Mouse (Mus musculus): ENCODE results near the gene Fxyd1.

Gene Fxyd1
- long read RNA-seq, experiment 1, transcript Fxyd1-212 (8 exons, 568 nt): major isoform, 38 of 51 reads
- long read RNA-seq, experiment 1, partial matches to known transcripts: 3 of 51 reads
- long read RNA-seq, experiment 1, other reads (novel, unspliced or antisense): 5 of 51 reads
- long read RNA-seq, experiment 2, transcript Fxyd1-212 (8 exons, 568 nt): major isoform, 43 of 55 reads
- long read RNA-seq, experiment 2, transcript Fxyd1-203 (8 exons, 492 nt): minor isoform, 5 of 55 reads
- long read RNA-seq, experiment 2, partial matches to known transcripts: 4 of 55 reads
- long read RNA-seq, experiment 2, other reads (novel, unspliced or antisense): 2 of 55 reads

DNA sequence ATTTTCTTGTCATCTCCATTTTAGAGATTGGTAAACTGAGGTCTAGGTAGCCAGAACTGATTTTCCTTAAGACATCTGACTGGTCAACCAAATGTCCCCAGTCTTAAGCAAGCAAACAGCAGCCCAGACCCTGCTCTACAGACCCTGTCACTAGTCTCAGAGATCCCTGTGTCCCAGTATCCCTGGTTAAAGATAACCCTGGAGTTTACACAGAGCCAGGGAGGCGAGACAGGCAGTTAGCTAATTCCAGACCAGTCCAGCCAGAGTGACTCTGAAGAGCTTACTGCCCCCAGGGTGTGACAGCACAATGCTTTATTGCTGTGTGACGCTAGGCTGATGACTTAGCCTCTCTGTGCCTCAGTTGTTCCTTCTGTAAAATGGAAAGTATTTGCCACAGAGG is at the start of gene Fxyd1:
Gene Fxyd1, minus strand, starts transcription at position 129 of the 400 bp plus-strand sequence.
- intact Hi-C loops (cut with DNase I): loop anchor here (5.0 kb wide), 1 partner anchor 40 kb away; no protein-coding TSS in a partner anchor

DNA sequence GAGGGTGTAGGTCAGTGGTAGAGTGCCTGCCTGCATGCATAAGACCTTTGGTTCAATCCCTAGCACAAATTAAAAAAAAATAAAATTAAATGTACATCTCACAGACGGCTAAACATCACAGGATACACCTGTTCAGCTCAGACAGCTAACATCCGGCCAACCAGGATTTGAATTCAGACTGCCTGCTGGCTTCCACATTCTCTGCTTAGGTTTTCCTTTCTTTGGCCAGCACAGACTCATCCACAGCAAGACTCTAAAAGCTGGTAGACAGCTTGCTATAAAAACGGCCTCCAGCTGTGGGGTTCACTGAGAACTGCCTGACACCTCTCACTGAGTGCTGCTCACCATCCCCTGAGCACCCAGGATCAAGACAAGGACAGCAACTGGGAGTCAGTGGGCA is 49.2 kb upstream of the Fxyd1 start:
- intact Hi-C loops (cut with DNase I): no loop called here

DNA sequence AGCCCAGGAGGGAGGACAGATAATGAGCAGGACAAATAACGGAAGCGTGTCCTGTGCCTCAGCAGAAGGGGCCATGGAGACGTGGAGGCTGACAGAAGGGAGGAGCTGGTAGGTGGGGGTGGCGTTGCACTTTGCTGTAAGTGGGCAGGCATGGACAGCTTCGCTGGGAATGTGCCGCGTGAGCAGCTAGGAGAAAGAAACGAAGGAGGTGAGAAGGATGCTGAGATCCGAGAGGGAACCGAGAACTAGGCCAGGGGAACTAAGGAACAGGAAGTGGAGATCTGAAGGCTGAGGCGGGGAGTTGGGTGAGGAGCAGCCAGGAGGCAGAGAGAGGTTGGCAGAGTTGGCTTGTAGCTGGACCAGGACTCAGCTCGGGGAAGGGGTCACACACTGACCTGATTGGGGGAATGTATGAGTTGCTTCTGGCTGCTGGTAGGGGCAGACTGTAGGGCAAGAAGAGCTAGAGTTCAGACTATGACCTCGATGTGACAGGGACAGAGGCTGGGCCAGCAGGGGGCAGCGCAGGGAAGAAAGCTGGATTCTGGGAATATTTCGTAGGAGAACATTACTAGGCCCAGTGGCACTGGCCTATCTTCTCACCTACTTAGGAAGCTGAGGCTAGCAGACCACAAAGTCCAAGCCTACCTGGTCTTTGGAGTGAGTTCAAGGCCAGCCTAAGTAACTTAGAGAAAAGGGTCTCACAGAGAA is 48.2 kb upstream of the Fxyd1 start:
- intact Hi-C loops (cut with DNase I): loop anchor here (2.0 kb wide), 1 partner anchor 72 kb away; no protein-coding TSS in a partner anchor

DNA sequence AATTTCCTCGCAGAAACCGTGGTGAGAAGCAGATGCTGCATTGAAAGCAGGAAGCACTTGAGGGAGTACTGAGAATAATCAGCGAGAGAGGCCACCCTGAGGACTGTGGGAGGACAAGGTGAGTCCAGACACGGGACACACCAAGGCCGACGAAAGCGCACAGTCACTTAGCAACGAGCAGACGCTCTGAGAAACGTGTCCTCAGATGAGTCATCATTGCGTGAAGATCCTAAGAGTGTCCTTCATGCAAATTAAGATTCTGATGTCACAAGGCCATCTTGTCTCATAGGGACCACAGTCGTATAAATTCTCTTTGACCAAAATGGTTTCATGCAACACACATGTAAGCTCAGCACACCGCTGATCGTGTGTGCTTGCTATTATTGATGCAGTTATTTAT is 43.8 kb upstream of the Fxyd1 start:
- intact Hi-C loops (cut with DNase I): loop anchor here (5.0 kb wide), 2 partner anchors 37 to 62 kb away; no protein-coding TSS in a partner anchor

DNA sequence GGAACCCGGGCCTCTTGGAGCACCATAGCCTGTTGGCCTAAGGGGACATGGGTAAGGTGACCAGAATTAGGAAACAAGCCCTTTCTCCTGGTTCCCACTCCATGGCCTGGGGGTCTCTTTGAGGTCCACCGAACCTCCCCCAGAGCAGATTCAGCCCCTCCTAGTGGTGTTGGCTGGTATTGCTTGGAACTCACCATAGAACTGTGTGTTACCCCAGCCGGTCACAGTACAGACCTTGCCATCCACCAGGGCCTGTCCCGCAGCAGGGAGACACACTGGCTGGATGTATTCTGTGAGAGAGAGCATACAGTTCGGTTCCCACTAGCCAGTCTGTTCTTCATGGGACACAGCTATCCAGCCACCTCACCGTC is 42.6 kb upstream of the Fxyd1 start:
- intact Hi-C loops (cut with DNase I): loop anchor here (5.0 kb wide), 1 partner anchor 42 kb away; the partner anchor contains the start of genes Fxyd1 and Lgi4

DNA sequence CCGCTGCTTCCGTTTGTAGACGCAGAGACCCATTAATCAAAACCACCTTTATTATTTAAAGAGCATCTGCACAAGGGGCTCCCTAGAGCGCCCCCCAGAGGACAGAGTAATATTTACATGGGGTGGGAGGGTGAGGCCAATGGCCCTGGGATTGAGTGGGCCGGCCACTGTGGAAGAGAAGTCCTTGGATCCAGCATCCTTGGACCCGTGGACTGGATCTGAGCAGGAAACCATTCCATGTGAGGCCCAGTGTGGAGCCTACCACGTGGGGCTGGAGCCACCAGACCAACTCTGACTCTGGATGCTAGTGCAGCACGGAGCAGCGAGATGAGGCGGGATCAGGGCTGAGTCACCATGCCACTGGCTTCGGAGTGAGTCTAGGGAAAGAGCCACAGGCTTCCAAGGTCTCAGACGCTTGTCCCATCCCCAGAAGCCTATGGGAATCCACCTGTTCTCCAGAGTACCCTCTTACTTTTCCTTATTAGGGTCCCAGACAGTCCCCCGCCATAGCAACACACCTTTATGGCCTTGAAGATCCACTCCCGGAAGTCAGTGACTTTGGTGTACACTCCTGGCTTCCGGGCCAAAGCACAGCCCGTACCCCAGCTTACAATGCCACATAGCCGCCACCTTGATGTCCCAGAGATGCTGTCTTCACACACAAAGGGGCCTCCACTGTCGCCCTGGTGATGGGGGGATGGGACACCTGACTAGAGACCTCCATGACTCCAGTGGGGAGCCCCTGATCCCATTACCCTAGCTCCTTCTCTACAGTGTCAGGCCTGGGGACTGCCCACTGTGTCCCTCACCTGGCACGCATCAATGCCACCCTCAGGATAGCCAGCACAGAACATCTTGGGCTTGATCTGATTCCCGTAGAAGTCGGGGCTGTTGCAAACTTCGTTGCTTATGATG is 42.0 kb upstream of the Fxyd1 start:
- intact Hi-C loops (cut with DNase I): loop anchor here (5.0 kb wide), 1 partner anchor 42 kb away; the partner anchor contains the start of genes Fxyd1 and Lgi4

DNA sequence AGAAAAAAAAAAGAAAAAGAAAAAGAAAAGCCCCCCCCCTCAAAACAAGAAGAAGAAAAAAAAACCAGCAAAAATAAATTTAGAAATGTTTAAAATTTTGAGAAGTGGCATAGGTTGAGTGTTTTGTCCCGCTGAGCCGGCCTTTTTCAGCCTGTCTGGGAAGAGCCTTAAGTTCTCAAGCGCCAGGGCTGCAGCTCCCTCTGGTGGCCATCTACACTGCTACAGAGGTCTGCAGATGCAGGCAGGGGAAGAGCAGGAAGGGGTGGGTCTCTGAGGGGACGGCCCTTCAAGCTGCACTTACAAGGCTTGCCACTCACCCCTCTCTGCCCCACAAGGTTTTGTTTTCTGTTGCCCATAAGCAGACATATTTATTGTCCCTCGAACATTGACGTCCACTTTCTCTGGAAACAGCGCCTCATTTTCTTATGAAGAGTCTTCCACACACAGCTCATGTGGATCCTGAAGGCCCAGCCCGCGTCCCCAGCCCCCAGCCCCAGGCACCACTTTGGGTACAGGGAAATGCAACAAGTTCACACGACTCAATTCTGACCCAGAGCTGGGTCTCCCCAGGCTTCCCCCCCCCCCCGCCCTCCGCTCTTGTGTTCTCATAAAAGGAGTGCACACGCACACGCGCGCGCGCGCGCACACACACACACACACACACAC is 40.7 kb upstream of the Fxyd1 start:
- intact Hi-C loops (cut with DNase I): loop anchor here (5.0 kb wide), 1 partner anchor 40 kb away; the partner anchor contains the start of genes Fxyd1 and Lgi4

DNA sequence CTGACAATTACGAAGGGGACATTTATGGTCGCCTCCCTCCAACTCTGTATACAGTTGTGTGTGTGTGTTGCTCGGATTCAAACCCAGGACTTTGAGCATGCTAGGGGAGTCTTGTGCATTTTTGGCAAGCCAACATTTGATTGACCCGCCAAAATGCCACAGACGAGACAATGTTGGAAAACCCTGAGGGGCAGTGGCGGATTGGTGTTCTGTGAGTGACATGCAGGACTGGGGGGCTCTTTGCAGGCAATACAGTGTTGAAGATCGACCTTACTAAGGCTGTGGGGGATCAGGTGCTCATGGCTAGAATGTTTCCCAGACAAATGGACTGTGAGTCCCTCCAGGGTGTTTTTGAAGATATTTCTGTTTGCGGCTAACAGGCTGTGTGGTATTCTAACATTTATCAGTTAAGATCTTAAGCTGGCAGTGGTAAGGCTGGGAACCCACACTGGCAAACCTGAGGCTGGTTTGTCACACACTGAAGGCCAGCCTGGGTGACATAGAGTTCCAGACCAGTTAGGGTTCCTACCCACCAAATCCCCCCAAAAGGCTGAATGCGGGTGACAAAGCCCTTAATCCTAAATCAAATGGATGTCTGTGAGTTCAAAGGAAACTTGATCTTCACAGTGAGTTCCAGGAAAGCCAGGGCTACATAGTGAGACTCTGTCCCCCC is 40.0 kb upstream of the Fxyd1 start:
- intact Hi-C loops (cut with DNase I): loop anchor here (5.0 kb wide), 1 partner anchor 40 kb away; the partner anchor contains the start of genes Fxyd1 and Lgi4

DNA sequence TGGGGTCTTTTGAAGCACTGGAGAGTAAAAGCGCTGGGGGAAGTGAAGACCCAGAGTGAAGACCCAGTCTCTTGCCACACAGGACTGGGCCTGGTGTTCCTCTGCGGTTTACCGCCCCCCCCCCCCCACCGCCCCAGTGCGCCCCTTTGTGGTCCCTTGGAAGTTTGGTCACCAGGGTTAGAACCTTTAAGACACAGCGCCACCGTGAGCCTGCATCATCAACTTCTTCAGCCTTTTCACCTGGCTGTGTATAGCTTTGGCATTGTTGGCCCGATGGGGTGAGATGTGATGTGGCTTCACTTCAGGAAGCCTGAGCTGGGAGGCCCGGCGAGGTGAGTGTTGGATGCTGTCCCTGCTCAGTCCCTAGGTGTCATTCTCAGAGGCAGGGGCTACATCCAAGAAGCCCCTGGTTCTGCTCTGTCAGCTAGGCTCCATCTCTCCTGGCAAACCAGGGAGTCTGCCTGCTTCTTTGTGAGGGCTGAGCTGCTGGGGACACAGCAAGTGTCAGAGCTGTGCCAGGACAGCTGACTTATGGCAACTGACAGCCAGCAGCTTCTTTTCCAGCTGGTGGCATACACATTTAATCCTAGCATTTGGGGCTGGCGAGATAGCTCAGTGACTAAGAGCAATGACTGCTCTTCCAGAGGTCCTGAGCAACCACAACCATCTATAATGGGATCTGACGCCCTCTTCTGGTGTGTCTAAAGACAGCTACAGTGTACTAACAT is 37.9 kb upstream of the Fxyd1 start:
- intact Hi-C loops (cut with DNase I): loop anchor here (5.0 kb wide), 2 partner anchors 38 to 228 kb away; partner anchors contain the start of genes Fxyd1 and Lgi4

DNA sequence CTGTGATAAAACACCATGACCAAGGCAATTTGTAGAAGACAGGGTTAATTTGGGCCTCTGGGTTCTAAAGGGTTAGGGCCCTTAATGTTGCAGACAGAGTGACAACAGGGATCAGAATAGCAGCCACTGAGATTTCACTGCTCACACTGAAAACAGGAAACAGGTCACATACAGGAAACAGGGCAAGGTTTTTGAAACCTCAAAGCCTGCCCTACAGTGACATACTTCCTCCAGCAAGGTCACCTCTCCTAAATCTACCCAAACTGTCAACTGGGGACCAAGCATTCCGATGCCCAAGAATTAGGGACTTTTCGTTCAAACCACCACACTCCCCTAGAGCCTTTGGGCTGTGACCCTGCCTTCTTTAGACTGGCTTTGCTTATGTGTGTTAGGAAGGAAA is 32.7 kb upstream of the Fxyd1 start:
- intact Hi-C loops (cut with DNase I): loop anchor here (5.0 kb wide), 1 partner anchor 222 kb away; no protein-coding TSS in a partner anchor

DNA sequence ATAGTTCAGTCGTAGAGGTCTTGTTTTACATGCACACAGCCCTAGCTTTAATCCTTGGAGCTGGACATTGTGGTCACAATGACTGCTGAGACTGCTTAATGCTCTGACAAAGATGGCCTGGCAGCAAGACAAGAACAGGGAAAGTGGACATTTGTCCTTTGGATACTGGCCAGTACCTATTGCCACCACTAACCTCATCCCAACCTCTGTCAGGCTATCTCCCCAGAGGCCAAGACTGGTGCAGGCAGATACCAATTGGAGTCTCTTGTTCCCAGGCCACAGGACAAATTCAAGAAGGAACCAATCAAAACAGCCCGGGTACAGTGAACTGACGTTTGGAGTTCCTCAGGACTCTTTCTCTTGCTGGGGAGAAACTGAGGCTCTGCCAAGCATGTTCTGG is 31.2 kb upstream of the Fxyd1 start:
- intact Hi-C loops (cut with DNase I): no loop called here

DNA sequence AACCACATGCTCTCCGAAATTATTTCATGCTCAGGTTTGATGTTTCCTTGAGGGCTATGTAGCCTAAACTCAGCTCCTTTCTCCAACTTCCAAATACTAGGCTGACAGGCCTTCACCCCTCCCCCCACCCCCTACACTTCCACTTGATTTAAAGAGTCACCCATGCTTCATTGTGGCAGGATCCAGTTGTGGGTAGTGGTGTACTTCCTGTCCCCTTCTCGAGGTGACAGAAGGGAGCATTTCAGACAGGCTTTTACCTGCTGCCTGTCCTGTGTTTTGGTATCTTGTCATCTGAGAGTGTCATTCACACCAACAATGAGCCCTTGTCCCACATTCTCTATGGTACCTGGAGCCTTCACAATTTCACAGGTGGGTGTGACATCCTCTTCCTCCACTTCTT is 30.3 kb upstream of the Fxyd1 start:
- intact Hi-C loops (cut with DNase I): no loop called here

DNA sequence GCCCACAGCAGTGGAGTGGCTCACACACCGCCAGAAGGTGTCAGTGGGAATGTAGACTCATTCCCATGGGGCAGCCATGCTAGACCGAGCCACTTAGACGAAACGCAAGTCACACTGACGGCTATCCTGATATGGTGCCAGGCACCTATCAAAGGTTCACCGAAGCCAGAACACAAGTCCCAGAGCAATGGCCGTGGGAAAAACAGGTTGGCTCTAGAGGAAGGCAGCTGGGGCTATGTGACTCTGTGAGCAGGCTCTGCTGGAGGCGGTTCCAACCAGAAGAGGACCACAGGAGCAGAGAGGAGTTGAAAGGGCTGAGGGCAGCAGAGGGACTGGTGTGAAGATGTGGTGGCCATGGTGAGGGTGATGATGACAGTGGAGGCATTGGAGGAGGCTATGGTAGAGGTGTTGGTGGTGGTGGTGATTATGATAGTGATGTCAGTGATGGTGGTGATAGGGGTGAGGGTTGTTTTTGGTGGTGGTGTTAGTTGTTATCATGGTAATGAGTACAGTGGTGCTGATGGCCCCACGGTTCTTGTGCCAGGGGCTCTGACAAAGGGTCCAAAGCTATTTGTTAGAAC is 29.3 kb upstream of the Fxyd1 start:
- intact Hi-C loops (cut with DNase I): no loop called here

DNA sequence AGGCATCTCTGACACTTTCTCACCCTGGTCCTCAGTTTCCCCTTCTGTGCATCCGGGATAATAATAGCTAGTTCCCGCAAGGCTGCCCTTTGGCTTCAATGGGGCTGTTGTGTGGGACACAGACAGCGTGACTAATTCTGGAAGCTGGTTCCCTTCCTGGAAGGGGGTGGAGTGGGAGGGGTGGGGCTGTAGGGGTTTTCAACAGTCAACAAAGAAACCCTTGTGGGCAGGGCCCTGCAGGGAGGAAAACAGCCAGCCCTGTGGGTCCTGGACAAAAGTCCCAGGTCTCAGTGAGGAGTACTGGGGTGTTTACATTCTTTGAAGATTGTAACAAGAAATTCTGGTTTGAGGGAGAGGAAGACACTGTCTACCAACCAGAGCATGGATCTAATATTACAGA is 28.2 kb upstream of the Fxyd1 start:
- intact Hi-C loops (cut with DNase I): no loop called here

DNA sequence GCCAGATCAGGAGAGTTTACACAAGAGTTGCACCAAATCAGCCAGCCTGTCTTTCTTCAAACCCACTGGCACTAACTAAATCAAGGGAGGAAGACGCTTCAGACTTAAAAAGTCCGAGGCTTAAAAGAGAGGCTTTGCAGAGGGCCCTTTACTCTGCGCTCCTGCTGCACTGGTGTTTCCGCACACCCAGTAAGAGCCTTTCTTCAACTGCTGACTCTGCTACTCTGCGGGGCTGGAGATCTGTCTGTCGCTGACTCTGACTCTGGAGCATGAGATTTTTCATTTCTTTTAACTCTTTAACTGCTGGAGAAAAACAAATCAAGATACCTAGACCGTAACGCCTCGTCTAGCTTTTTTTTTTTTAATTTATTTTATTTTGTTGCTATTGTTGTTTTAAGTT is 27.1 kb upstream of the Fxyd1 start:
- intact Hi-C loops (cut with DNase I): no loop called here

DNA sequence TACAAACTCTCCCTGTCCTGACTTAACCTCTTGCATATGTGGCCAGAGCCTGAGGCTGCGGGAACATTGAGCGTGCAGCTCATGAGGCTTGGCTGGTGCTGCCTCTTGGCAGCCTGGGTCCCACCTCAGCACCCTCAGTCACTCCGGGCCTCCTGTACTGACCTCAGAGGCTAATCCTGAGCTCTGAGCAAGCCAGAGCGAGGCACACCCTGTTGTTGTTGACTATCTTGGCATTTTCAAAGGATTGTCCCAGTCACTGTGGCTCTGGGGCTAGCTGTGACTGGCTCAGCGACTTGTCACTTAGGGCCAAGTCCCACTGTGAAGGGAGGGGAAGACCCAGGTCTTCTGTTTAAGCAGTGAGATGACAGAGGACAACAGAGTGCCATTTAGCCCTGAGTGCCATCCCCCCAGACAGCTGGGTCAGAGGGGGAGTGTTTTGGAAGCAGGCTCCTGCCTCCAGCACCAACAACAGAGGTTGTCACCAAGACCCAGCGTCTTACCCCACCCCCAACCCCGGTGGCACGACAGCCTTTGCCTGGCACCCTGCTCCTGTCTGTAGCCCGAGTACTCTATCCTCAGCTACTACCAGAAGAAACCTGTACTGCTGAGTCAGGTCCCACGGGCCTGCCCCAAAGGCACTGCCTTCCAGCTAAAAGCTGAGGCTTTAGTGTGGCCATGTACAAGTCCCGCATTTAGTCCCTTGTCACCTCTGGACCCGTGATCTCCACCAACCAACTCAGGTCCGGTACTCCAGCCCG is 26.0 kb upstream of the Fxyd1 start:
- intact Hi-C loops (cut with DNase I): no loop called here

DNA sequence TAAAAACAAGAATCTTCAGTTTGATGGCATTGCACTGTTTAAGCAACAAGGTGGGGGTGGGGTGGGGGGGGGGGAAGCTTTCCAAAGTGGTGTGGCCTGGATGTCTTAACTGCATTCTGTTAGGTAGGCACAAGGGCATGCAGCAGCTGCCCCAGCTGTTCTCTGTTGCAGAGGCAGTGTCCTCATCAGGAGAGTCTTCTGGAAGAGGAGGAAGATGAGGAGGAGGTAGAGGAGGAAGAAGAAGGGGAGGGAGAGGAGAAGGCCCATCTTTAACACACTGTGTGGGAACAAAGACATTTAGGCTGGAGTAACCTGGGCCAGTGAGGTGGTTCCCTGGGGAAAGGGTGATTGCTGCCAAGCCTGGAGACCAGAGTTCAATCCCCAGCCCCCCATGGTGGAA is 25.1 kb upstream of the Fxyd1 start:
- intact Hi-C loops (cut with DNase I): no loop called here

DNA sequence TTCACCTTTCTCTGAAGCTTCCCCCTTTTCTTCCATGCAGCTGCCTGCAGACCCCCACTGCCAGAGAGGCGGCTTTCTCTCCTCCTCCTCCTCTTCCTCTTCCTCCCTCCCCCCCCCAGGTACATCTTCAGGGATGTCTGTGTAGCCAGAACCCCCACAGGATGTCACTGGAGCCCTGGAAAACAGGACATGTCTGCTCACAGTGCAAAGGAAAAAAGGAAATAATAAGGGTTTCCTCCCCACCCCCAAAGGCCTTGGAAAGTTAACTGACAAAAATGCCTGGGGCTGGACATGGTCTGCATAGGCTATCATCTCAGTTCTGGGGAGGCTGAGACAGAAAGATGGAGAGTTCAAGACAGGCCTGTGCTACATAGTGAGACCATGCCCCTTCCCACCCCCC is 24.1 kb upstream of the Fxyd1 start:
- intact Hi-C loops (cut with DNase I): no loop called here
